Mouse (Mus musculus) thymus, adult 2 months (tissue): Measurements from ENCODE around the gene Ttc7b.

Experiments
- CTCF ChIP-seq: fragments of 200-500 bp; IDR thresholded peaks from 2 replicates; pipeline ENCODE4 v1.5.1; 2012; ENCODE audit warnings: mild to moderate bottlenecking, control low read depth, low read length, moderate library complexity, borderline replicate concordance; ENCODE audit not compliant: control insufficient read depth, poor library complexity, insufficient read depth; ENCODE audit errors: extremely low read depth
- POLR2A ChIP-seq: fragments of 200-500 bp; IDR thresholded peaks from 2 replicates; pipeline ENCODE4 v1.6.1; 2012; ENCODE audit warnings: mild to moderate bottlenecking, low read length, control low read depth, moderate library complexity; ENCODE audit not compliant: control insufficient read depth, poor library complexity, insufficient read depth; ENCODE audit errors: extremely low read depth

DNA sequence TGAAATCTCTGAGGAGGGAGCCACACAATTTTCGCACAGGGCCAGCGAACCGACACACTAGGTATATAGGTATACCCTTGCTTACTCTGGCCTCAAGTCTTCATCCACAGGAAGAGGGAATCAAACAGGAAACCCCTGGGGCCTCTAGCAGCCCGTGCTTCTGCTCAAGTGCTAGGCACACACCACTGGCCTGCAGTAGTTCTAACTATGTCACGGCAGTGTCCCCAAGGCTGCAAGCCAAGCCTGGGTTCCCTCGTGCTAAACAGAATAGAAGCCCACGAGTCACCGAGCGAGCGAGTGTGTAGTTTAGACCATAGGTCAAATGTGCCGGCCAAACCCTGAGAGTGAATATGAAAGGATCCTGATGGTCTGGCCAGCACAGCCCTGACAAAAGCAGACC lies 114.5 kb downstream of the Ttc7b start:
- TF ChIP-seq POLR2A (no peak), CTCF (no peak)
